Mouse (Mus musculus) heart, adult 2 months (tissue): ENCODE measurements around the gene Rab3gap2.

Experiments
- CTCF ChIP-seq: fragments of 200-600 bp; IDR thresholded peaks from 2 replicates; pipeline ENCODE4 v1.8.1; 2022; ENCODE audit warnings: antibody characterized with exemption, mild to moderate bottlenecking, moderate library complexity
- EP300 ChIP-seq: fragments of 200-500 bp; IDR thresholded peaks from 2 replicates; pipeline ENCODE4 v1.6.1; 2011; ENCODE audit warnings: low read depth, low read length, control low read depth; ENCODE audit not compliant: insufficient read depth

- TF ChIP-seq CTCF (no peak), EP300 (no peak)
Measured at GRCm38 (mm10) chr1:185306836-185307235, 102.9 kb downstream of the Rab3gap2 start.
